Mouse (Mus musculus) c-Kit-positive CD71-positive TER-119-negative erythroid progenitor cells, embryonic 14.5 days (primary cell): ENCODE measurements around the gene St3gal3.

Source experiments
- DNase-seq: peaks from one replicate; pipeline ENCODE4 v3.0.0-alpha.2; 2013; ENCODE audit warnings: low read depth

Gene St3gal3

GRCm38 (mm10) chr4:118019218-118019617, 115.5 kb downstream of the St3gal3 start:
- no peak for DNase-seq

- no peak for DNase-seq
Observed at GRCm38 (mm10) chr4:118017021-118017805, 117.5 kb downstream of the St3gal3 start.

- no peak for DNase-seq
Observed at GRCm38 (mm10) chr4:118016323-118016911, 118.3 kb downstream of the St3gal3 start.

- no peak for DNase-seq
Observed at GRCm38 (mm10) chr4:118015636-118016035, 119.1 kb downstream of the St3gal3 start.

GRCm38 (mm10) chr4:118015126-118015525, 119.6 kb downstream of the St3gal3 start:
- DNase-seq = no peak

GRCm38 (mm10) chr4:118010661-118011173, 124.0 kb downstream of the St3gal3 start:
- DNase-seq = no peak

- no peak for DNase-seq
Observed at GRCm38 (mm10) chr4:118008433-118009033, 126.2 kb downstream of the St3gal3 start.

- DNase-seq = no peak
Observed at GRCm38 (mm10) chr4:118001355-118001754, 133.4 kb downstream of the St3gal3 start.

GRCm38 (mm10) chr4:118000605-118001208, 134.0 kb downstream of the St3gal3 start:
- no peak for DNase-seq

- DNase-seq = no peak
Observed at GRCm38 (mm10) chr4:117999951-118000350, 134.8 kb downstream of the St3gal3 start.

- DNase-seq = no peak
Observed at GRCm38 (mm10) chr4:117997381-117998269, 137.1 kb downstream of the St3gal3 start.

- no peak for DNase-seq
Observed at GRCm38 (mm10) chr4:117996701-117997100, 138.0 kb downstream of the St3gal3 start.

GRCm38 (mm10) chr4:117995461-117995860, 139.3 kb downstream of the St3gal3 start:
- no peak for DNase-seq

GRCm38 (mm10) chr4:117993421-117993820, 141.3 kb downstream of the St3gal3 start:
- no peak for DNase-seq

- no peak for DNase-seq
Observed at GRCm38 (mm10) chr4:117992872-117993271, 141.8 kb downstream of the St3gal3 start.

GRCm38 (mm10) chr4:117992036-117992435, 142.7 kb downstream of the St3gal3 start:
- DNase-seq = no peak

GRCm38 (mm10) chr4:117991055-117991627, 143.6 kb downstream of the St3gal3 start:
- DNase-seq = no peak

- no peak for DNase-seq
Observed at GRCm38 (mm10) chr4:117990571-117990970, 144.1 kb downstream of the St3gal3 start.

GRCm38 (mm10) chr4:117989801-117990200, 144.9 kb downstream of the St3gal3 start:
- DNase-seq = no peak

GRCm38 (mm10) chr4:117986766-117987165, 147.9 kb downstream of the St3gal3 start:
- DNase-seq = no peak

GRCm38 (mm10) chr4:117984993-117985587, 149.6 kb downstream of the St3gal3 start:
- DNase-seq = no peak
